Mouse (Mus musculus): ENCODE data around the gene Wdr59. TPM values are rescaled to one million over a fixed set of nuclear protein-coding genes. Genes with fewer than 3 reads are reported as not detected.

Wdr59 gene
- total RNA-seq (2021): 10 to 100 TPM; 16.1 to 16.4 TPM
- long read RNA-seq, experiment 1, full-length matches to known transcripts: 1 of 6 reads
- long read RNA-seq, experiment 1, partial matches to known transcripts: 3 of 6 reads
- long read RNA-seq, experiment 1, other reads (novel, unspliced or antisense): 2 of 6 reads
- long read RNA-seq, experiment 2, full-length matches to known transcripts: 2 of 9 reads
- long read RNA-seq, experiment 2, partial matches to known transcripts: 3 of 9 reads
- long read RNA-seq, experiment 2, other reads (novel, unspliced or antisense): 4 of 9 reads

DNA sequence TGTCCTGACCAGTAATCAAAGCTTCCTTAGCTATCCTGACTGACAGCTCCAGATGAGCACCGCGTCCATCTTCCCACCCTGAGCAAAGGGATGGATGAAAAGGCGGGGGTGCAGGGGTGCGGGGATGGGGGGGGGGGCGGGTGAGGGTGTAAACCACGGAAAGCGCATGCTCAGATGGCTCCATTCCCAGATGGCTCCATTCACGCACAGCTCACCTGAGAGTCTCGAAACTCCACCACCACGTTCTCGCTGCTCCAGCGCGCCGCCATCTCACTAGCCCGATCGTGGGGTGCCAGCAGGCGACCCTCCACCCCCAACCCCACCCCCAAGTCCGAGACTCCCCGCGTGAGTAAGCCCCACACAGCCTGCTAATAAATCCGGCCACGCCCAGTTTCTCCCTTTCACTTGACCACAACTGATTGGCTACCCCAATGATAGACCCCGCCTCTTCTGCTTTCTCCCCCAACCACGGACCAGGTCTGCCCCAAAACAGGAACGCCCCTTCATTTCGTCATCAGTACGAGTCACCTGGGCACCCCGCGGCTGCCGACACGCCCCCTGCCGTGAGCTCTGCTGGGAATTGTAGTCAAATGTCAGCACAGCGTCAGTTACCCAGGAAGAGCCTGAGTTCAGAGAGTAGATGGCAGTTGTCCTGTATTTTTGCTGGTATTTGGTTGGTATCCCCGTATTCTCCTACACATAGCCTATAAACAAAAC lies at the start of gene Wdr59:
Gene Wdr59 (minus strand): TSS at position 380 of the 717 bp plus-strand sequence.
- peak; percentile 81 to 94 for DNase-seq (ENCODE audit: low spot score in 2 of 2)

DNA sequence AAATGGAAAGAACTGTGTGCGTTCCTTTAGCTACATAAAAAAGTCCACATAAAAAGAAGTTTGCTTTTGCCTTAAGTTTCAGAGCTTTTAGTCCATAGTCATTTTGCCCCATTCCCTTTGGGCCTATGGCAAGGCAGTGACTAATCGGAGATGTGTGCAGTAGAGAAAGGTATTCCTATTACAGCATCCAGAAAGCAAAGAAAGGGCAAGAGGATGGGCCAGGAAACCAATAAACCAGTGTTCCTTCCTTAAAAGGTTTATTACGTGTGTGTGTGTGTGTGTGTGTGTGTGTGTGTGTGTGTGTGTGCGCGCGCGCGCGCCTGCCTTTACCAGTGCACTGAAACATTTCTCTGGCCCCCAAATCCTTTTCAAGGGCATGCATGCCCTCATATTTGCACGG lies 49.8 kb upstream of the Wdr59 start:
- no peak for DNase-seq (ENCODE audit: low spot score in 2 of 2)

DNA sequence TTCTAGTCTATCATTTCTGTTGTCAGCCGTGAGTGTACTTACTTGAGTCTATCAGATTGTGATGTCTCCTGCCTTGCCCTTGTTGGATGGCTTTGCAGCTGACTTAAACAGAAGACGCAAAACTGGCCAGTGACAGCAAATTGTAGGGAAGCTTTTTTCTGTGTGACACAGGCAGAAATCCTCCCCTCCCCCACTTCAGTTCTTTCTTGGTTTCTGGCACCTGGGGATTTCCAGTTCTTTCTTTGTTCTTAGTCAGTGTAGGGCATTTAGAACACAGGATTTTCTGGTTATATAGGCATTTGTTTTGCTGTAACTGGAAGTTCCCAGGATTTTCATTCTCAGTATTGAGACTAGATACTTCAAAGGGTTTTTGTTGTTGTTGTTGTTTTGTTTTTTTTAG lies 48.5 kb upstream of the Wdr59 start:
- DNase-seq (ENCODE audit: low spot score in 2 of 2): no peak

DNA sequence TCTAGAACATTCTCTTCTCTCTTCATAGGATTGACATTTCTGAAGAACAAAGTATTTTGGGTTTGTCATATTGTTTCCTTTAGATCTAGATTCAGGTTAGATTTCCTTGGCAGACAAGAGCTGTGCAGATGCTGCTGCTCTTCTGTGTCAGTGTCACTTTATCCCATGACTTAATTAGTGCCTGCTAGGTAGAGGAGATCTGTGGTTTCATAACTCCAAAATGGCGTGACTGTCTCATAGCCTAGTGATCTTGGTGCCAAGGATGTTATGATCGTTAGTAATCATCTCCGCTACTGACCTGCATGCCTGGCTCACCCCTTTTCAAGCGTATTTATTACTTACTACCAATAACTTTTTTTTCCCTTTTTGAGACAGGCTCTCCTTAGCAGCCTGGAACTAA lies 48.0 kb upstream of the Wdr59 start:
- no peak for DNase-seq (ENCODE audit: low spot score in 2 of 2)

DNA sequence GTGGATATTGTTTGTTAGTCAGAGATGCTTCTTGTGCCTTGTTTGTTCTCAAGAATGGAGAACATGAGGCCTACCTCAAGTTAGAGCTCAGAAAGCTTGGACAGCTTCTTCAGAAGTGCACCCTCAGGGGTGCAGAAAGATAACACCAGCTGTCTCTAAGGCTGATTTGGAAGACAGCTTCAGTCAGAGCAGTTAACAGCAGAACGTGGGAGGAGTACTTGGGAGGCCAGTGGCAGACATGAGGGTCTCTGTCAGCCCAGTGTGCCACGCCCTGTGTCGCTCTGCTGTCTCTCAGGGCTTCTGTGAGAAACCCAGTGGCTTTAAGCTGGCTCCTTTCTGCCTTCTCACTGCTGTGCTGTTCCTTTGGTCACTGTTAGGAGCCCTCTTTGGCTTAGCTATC lies 46.1 kb upstream of the Wdr59 start:
- DNase-seq (ENCODE audit: low spot score in 2 of 2): no peak

DNA sequence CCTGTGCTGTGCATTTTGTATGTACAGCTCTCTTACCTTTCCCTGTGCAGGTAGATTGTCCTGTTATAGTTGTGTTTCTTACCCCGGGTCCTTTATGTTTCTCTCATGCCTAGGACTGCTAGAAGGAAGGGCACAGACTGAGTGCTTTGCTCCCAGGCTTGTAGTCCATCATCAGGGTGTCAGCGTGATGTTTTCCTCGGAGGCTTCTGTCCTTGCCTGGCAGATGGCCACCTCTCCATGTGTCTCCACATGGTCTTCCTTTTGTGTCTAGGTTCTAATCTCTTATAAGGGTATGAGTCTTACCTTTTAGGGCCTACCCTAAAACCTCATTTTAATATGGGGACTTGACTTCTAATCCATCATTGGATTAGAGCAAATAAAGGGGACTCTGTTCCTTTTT lies 45.7 kb upstream of the Wdr59 start:
- DNase-seq (ENCODE audit: low spot score in 2 of 2): no peak

DNA sequence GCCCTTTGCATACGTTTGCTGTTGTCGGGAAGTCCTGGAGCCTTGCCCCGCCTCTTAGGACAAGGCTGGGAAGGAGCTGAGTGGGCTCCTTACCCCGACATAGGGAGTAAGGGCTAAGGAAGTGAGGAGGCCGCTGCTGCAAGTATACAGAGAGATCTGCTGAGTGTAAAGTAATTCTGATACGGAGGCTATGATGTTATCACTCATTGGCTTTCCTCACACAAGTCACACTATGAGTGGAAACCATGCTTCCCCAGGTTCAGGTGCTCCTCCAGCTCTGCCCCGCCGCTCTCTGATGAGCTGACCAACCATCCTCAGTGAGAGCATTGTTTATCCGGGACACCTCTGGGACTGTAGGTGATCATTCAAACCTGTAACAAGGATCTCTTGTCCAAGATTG lies 44.4 kb upstream of the Wdr59 start:
- no peak for DNase-seq (ENCODE audit: low spot score in 2 of 2)

DNA sequence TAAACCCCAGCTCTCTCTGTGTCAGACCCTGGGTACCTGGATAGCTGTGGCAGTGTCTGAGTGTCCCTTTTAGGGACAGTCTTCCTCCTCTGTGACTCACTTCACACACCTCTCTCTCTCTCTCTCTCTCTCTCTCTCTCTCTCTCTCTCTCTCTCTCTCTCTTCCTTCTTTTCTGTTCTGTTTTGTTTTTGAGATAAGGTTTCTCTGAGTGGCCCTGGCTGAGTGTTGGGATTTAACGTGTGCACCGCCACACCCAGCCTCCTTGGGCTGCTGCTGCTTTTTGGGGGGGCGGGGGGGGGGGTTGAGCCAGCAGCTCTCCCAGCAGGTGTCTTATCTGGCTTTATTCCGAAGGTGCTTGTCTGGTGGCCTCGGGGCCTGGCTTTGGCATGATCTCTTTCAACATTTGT lies 43.9 kb upstream of the Wdr59 start:
- no peak for DNase-seq (ENCODE audit: low spot score in 2 of 2)

DNA sequence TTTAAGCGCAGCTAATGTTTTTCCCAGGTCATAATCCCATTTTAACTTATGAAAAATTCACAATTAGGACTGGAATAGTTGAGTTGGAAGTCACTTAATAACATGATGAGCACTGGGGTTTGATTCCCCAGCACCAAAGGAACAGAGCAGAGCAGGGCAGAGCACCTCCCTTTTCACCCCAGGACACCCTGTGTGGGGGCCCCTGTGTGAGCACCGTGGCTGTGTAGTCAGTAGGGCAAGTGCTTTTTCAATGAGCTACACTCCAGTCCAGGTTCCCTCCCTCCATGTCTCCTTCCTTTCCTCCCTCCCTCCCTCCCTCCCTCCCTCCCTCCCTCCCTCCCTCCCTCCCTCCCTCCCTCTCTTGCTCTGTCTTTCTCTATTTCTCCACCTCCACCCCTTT lies 42.2 kb upstream of the Wdr59 start:
- DNase-seq (ENCODE audit: low spot score in 2 of 2): no peak

DNA sequence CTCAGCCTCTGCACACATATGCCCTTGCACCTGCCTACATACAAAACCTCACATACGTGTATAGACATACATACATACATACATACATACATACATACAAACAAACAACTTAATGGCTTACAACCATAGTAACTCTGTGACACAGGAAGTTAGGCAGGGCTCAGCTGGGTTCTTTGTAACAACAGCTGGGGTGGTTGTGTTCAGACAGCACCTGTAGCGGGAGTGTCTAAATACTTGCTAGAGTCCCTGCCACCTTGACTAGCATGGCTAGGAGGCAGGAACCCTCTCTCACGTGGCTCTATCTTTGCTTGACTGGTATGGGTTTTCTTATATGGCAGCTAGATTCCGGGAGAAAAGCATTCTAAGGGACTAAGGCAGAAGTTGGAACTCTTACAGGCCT lies 41.8 kb upstream of the Wdr59 start:
- no peak for DNase-seq (ENCODE audit: low spot score in 2 of 2)

DNA sequence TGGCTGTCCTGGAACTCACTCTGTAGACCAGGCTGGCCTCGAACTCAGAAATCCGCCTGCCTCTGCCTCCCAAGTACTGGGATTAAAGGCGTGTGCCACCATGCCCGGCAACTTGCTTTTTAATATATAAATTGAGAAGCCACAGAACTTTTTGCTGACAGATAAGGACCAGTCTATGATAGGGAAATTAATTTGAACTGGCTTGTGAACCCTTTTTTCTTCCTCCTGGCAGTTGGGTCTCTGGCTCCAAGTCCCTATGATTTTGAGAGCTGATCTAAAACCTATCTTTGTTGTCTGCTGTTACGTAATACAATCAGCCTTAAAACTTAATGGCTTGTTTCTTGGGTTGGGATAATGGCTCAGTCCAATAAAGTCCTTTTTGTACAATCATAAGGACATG lies 41.2 kb upstream of the Wdr59 start:
- DNase-seq (ENCODE audit: low spot score in 2 of 2): no peak

DNA sequence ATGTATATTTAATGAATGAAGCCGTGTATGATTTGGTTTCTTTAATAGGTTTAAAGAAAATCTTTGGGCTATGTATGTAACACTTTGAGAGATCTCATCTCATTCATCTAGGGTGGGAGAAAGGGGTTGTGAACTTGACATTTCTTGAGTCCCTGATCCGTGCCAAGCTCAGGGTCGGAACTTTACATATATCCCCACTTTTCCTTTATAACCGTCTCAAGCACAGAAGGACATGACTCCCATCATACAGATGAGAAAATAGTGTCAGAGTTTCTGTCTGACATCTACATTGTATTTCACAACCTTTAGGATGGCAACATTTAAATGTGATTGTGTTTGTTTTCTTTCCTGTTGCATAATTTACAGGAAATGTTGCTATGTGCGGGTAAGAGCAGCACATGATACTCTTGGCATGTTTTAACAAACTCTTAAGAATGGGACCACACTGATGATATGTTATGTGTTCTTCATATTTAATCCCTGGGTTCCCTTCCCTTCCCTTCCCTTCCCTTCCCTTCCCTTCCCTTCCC lies 40.4 kb upstream of the Wdr59 start:
- DNase-seq (ENCODE audit: low spot score in 2 of 2): no peak

DNA sequence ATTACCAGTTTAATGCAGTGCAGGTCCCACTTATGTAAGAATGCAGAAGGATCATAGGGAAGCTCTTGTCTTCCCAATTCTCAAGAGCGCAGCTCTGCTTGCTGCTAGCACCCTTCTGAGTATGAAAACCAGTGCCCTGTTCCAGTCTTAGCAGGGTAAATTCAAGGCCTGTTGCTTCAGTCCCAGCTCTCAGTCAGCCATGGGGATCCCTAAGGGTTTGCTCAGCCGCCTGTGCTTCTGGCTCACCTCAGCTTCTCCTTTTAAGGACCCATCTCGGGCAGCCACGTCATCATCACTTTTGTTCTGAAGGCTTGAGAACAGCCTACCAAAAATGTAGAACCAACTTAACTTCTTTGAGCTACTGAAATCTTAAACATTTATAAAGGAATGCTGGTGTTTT lies 39.9 kb upstream of the Wdr59 start:
- no peak for DNase-seq (ENCODE audit: low spot score in 2 of 2)

DNA sequence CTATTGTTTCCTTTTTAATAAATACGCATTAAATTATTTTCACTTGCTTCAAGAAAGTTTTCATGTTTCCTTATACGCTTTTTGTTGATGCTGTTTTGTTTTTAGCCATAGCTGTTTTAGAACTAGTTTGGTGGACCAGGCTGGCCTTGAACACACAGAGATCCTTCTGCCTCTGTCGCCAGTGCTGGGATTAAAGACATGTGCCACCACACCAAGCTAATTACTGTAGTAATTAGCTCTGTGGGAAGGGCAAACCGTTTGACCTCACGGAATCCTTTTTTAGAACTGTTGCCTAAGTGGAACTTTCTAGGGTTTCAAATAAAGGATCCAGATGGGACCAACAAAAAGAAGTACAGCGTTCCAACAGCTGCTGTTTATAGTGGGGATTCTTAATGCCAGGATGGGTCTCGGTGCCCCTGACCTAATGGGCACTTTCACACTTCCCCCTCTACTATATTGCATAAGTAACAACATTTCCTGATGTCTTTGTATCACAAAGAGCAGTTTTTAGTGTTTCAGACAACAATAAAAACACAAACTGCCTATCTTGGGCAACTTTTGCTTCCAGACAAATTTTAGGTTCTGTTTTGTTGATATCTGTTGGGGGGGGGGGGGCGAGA lies 29.7 kb upstream of the Wdr59 start:
- no peak for DNase-seq (ENCODE audit: low spot score in 2 of 2)

DNA sequence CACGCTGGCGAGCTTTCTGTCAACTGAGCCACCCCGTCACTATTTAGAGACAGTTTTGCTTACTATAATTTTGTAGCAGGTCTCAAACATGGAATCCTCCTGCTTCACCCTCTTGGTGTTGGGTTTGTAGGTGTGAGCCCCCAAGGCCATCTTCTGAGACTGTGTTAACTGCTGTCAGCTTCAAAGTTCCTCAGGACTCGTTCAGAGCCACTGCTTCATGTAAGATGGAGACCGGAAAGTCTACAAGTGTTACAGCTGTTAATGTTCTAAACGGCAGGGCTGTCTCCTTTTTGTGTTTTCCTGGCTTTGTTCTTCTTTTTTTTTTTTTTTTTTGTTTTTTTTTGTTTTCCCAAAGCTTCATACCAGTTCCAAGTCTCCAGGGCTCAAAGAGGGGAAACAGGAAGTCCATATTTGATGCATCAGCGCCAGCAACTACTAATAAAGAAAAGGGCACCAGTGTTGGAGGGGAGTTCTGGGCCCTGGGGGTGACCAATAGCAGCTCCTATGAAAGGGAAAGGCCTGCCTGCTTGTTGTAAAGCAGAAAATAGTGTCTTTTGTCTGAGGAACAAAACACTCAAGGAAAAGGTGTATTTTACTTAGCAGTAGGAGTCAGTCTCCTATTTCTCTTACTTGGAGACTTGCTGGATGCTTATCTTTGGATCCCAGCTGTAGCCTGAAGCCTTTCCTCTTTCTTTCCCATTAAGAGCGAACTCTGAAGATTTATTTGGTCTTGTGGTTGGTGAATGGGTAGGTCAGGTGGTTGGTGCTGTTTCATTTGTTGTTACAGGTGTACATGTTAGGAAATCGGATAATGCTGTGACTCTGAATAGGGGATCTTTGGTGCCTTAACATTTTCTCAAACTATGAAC lies 28.3 kb upstream of the Wdr59 start:
- DNase-seq (ENCODE audit: low spot score in 2 of 2): no peak

DNA sequence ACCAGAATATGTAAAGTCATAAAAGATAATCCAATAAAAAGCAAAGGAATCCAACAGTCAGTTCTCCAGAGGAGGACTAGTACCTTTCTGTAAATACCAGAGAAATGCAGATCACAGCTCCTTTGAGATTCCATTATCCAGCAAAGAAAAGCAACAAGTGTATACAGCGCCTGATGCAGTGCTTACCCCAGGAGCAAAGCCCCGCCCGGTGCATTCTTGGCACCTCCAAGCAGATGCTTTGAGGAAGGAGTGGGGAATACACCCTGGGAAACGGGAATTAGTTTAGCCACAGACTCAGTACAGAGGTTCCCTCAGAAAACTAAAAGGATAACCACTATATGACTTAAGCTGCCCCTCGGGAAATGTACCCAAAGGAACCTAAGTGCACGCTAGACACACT lies 26.3 kb upstream of the Wdr59 start:
- no peak for DNase-seq (ENCODE audit: low spot score in 2 of 2)

DNA sequence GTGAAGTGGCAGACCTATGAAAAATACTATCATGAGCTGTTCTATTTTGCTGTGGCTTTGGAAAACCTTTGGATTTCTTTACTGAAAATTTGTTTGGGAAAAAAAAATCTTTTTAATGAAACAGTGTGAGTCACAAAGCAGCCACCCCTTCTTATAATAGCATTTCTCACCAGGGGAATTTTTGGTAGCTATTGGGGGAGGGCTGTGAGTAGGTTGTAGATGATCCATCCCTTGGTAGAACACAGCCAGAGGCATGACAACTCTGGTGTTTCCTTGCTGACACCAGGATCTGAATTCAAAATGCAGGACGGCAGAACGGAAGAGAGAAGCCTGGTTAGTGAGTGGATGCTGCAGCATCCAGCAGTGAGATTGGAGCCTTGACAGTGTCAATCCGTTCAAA lies 25.3 kb upstream of the Wdr59 start:
- no peak for DNase-seq (ENCODE audit: low spot score in 2 of 2)

DNA sequence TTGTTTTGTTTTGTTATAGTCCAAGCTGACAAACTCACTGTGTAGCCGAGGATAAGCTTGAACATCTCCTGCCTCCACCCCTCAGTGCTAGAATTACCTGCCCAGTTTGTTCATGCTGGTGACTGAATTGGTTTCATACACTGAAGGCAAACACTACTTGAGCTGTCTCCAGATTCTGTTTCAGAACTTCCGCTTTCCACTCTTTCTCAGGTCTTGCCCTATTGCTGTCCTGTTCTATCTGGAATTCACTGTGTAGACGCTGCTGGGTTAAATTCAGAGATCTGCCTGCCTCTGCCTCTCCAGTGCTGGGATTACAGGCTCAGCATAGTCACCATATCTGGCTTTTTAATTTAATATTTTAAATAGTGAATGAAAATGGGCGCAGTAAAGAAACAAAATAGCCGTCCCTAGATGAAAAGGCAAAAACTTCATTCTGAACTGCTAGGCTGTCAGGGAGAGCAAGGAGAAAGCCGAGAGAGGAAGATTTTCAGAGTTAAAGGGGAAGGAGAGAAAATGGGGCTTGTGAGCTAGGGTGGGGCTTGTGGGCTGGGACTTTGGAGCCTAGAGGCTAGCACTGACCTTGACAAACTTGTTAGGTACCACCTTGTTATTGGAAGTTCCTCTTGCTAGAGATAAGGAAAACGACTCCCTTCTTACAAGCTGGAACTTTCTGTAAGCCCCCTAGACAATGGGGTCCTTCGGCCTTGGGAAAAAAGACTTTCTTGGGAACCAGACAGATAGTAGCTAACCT lies 23.7 kb upstream of the Wdr59 start:
- no peak for DNase-seq (ENCODE audit: low spot score in 2 of 2)

DNA sequence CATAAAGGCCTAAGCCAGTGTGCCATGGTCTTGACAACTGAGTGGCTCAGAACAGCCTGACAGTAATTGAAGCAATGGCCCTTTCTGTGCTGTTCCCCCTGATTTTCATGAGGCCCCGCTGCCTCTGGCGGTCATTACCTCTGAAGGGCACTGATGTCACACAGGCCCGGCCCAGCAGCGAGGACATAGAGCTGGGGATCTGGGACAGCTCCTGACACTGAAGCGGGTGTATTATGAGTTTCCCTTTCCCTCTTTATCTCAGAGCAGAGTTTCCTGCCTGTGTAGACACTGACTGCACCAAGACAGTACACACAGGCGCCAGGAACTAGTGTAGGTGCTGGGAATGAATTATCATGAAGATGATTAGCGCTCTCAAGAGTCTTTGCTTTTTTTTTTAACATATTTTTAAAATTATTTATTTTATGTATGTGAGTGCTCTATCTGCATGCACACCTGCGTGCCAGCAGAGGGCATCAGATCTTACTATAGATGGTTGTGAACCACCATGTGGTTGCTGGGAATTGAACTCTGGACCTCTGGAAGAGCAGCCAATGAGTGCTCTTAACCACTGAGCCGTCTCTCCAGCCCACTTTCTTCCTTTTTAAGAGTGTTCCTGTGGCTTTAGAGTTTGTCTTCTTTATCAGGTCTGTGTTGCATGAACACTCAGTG lies 22.0 kb upstream of the Wdr59 start:
- no peak for DNase-seq (ENCODE audit: low spot score in 2 of 2)

DNA sequence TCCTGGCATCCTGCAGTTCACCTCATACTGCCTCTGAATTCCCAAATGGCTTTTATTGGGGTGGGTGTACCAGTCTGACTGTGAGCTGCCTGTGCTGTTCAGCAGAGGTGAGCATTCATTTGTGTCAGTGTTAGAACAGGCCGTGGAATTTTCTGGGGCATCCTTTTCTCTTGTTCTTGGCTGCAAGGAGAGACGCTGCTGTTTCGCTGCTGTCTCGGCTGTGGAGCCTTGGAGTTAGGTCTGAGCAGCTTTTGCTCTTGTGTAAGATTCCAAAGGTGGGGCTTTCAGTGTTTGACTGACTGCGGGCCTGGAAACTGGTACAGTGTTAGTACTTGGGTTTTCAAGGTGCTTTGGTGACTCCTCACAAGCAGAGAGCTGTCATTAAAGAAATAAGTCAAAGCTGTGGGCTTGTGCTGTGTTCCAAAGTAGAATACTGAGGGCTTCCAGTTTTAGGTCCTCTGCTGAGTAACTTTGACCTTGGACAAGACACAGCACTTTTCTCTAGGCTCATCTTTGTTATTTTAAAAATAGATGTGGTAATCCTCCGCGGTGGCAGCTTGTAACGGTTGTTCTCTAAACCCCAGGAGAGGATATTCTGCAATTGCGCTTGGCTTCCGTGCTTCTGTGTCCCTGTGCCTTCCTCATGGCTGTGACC lies 17.7 kb upstream of the Wdr59 start:
- no peak for DNase-seq (ENCODE audit: low spot score in 2 of 2)

All from adrenal gland, postnatal 4 days (tissue).